Mouse (Mus musculus) forebrain, embryonic 12.5 days (tissue): Measurements from ENCODE around the gene Slx1b. TPM values are rescaled to one million over a fixed set of nuclear protein-coding genes. Genes with fewer than 3 reads are reported as not detected.

Experiments
- ATAC-seq: fragments of 200-750 bp; cut with Nextera tagmentation; 2 replicates; pipeline ENCODE4 v1.8.0; 2017; ENCODE audit warnings: moderate TSS enrichment; ENCODE audit not compliant: low FRiP score
- H3K27ac ChIP-seq: fragments of 300-500 bp; sonication (generic); 2 replicates; pipeline ENCODE4 v1.5.1; 2016; ENCODE audit warnings: mild to moderate bottlenecking
- H3K27me3 ChIP-seq: fragments of 300-500 bp; sonication (generic); 2 replicates; pipeline ENCODE4 v1.6.1; 2016; ENCODE audit warnings: mild to moderate bottlenecking
- H3K36me3 ChIP-seq: fragments of 300-500 bp; sonication (generic); replicated peaks from 2 replicates; pipeline ENCODE4 v1.6.1; 2016; ENCODE audit warnings: mild to moderate bottlenecking
- H3K4me1 ChIP-seq: fragments of 300-500 bp; sonication (generic); 2 replicates; pipeline ENCODE4 v1.6.1; 2016
- H3K4me2 ChIP-seq: fragments of 300-500 bp; sonication (generic); 2 replicates; pipeline ENCODE4 v1.6.1; 2016; ENCODE audit warnings: mild to moderate bottlenecking, moderate library complexity
- H3K4me3 ChIP-seq: fragments of 300-500 bp; sonication (generic); replicated peaks from 2 replicates; pipeline ENCODE4 v1.5.1; 2016; ENCODE audit warnings: mild to moderate bottlenecking
- H3K9ac ChIP-seq: fragments of 300-500 bp; sonication (generic); 2 replicates; pipeline ENCODE4 v1.6.1; 2016; ENCODE audit warnings: mild to moderate bottlenecking
- H3K9me3 ChIP-seq: fragments of 300-500 bp; sonication (generic); 2 replicates; pipeline ENCODE4 v1.6.1; 2016
- WGBS: fragments of 180-500 bp; shearing (Covaris S2); methylation state at CpG from one replicate; pipeline ENCODE4 v1.1.7; 2016; 5-methylcytosine and 5-hydroxymethylcytosine counted together
- polyA plus RNA-seq: library from polyadenylated mRNA; unstranded; fragments of >200 nt; fragmentation: Nextera tagmentation; extraction: Ambion mirVana; gene quantifications from 2 replicates; pipeline ENCODE4 v1.2.1, GENCODE M21; 2016

Slx1b gene
- polyA plus RNA-seq, 1 experiment from 2014 or later, result 14.9 TPM

DNA sequence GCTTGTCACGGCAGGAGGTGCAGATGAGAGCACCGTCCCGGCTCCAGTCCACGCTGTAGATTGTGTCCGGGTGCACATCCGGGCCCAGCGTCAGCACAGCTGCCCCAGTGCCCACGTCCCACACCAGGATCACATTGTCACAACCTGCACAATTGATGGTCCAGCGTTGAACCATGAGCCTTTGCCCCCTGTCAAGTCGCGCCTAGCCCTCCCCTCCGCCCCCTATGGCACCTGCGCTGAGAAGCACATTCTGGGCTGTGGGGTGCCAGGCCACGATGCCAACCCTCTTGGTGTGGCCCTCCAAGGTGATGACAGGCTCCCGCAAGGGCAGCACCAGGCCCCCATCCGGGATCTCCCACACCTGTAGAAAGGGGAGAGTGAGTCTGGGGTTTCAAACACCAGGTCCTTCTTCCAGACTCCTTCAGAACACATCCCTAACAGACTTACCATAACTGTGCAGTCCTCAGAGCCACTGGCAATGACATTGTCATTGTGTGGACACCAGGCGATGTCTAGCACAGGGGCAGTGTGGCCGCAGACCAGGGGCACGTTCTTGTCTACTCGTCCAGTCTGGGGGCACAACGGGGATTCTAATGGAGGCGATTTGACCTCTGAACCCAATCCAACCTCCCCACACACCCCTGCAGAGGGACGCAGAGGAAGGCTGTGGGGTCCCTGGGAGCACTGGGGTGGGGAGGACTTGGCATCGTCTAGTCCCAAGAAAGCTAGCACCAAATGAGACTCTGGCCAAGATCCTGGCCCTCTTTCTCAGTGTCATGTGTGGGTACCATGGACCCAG lies 6.2 kb upstream of the Slx1b start:
- H3K36me3 ChIP-seq, result peaks cover 21% of the 10 kb centered on the region
- no peak overlapping the region for H3K4me3 ChIP-seq
- H3K9me3 ChIP-seq, result no peaks in the 10 kb centered on the region
- 62% methylated on average over 24 of the region's 24 CpGs for WGBS
- H3K4me2 ChIP-seq, result peak overlapping the region; percentile 36
- ATAC-seq, result peak; percentile 1; the same call in 1 of the 2 replicates
- H3K27ac ChIP-seq, result no peak overlapping the region
- 0 out of 2 replicates have a peak overlapping the region, but pooled peaks have one; percentile 5 for H3K9ac ChIP-seq
- peaks cover 30% of the 10 kb centered on the region; the same call in 1 of the 2 replicates for H3K27me3 ChIP-seq
- peaks cover 47% of the 10 kb centered on the region for H3K4me1 ChIP-seq

DNA sequence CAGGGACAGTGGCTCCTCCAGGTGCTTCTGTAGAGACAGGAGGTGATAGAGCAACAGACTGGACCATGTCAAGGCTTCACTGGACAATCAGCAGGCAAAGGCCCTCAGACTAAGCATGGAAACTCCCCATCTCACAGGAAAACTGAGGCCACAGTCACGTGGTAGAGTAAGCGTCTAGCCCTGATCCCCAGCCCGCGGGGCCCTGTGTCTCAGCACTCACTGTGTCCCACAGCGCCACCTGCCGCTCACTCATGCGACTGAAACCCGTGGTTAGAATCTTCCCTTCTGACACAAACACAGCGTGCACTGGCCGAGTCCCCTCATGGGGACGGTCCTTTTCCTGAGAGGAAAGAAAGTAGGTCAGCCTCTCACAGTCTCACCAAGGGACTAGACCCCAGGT lies 5.5 kb upstream of the Slx1b start:
- Histone ChIP-seq H3K27ac (no peak overlapping the region), H3K4me1 (peaks cover 53% of the 10 kb centered on the region), H3K9ac (0 out of 2 replicates have a peak overlapping the region, but pooled peaks have one; percentile 5)

DNA sequence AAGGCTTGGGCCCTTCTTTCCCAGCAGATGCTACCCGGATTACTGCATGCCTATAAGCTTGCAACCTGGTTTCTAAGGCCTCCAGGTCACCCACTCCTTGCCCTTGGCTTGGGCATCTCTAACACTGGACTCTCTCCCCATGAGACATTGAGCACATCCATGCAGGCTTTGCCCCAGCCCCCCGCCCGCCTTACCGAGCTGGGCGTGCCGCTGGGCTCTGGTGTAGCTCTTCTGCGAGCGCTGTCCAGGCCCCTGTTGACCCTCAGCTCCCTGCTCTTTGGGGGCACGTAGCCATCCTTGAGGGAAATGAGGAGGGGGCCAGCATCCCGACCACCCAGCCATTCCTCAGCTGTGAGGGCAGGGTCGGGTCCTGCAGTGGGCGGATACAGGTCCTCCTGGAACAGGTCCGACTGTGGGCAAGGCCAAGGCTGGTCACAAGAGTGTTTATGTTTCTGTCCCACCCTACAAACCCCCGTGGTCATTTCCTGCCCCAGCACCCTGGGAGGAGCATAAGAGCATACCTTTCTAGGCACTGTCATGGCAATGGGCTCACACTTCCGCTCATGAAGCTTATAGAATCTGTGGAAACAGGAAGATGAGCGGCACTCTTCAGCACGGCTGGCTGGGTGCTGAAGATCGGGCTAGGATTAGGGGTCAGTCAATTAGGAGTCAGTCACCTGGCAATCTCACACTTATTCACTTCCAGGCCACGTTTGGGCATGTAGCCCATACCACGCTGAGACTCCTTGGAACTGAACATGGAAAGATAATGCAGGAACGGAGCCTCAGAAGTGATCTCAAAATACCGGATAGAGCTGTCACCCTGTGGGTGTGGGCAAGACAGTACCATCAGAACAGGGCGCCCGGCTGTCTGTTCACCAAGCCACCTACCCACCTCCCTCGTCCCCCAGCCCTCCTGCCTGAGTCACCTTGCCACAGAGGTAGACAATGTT lies 4.8 kb upstream of the Slx1b start:
- H3K27me3 ChIP-seq, result peaks cover 20% of the 10 kb centered on the region; the same call in 1 of the 2 replicates
- no peak overlapping the region for H3K27ac ChIP-seq
- H3K36me3 ChIP-seq, result peaks cover 21% of the 10 kb centered on the region
- no peaks in the 10 kb centered on the region for H3K9me3 ChIP-seq
- no peak overlapping the region for H3K4me3 ChIP-seq
- 82% methylated on average over 25 of the region's 25 CpGs for WGBS
- no peak for ATAC-seq
- H3K4me1 ChIP-seq, result peaks cover 53% of the 10 kb centered on the region
- H3K9ac ChIP-seq, result no peak overlapping the region
- no peak overlapping the region for H3K4me2 ChIP-seq

More for the DNA sequence above, 5.5 kb upstream of the Slx1b start:
- under 1% methylated on average over 11 of the region's 11 CpGs for WGBS
- Histone ChIP-seq H3K27me3 (peaks cover 24% of the 10 kb centered on the region; the same call in 1 of the 2 replicates), H3K36me3 (peaks cover 21% of the 10 kb centered on the region), H3K4me3 (no peak overlapping the region), H3K9me3 (no peaks in the 10 kb centered on the region), H3K4me2 (peak overlapping the region; percentile 36)
- peak; percentile 45 for ATAC-seq

DNA sequence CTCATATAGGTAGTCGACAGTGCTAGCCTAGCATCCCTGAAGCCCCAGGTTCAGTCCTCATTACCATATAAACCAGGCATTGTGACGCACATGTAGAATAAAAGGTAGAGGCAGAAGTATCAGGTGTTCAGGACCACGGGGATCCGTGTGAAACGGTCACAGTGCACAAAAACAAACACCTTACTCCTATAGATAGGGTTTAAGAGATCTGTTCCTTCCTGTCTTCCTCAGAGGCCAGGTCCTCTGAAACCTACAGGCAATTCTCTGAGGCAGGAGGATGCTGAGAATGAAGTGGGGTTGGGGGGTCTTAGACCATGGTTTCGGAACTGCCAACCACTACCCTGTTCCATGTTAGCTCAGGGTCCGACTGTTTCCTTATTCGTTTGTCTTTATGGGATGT lies 2.3 kb upstream of the Slx1b start:
- no peak overlapping the region for H3K4me2 ChIP-seq
- H3K4me1 ChIP-seq, result peaks cover 44% of the 10 kb centered on the region
- no peak overlapping the region for H3K9ac ChIP-seq
- peaks cover 9% of the 10 kb centered on the region; the same call in 1 of the 2 replicates for H3K27me3 ChIP-seq
- no peak overlapping the region for H3K27ac ChIP-seq
- ATAC-seq, result no peak
- 98% methylated on average over 8 of the region's 8 CpGs for WGBS
- H3K36me3 ChIP-seq, result peaks cover 21% of the 10 kb centered on the region
- H3K9me3 ChIP-seq, result no peaks in the 10 kb centered on the region
- H3K4me3 ChIP-seq, result no peak overlapping the region

DNA sequence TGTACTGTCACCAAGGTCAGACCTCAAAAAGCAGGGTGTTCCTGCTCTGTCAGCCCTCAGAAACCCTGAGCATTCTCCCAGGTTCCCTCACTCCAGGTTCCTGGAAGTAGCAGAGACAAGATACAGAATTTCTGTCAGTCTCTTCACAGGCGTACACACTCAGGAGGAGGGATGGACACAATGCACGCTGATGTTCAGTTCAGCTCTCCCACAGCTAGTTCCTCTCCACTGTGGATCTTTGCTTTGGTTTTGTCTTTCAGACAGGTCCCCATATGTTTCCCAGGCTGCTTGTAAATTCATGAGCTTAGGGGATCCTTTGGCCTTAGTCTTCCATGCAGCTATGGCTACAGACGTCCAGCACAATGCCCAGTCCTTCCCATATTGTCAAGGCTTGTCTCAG lies 1.3 kb upstream of the Slx1b start:
- ATAC-seq, result no peak
- Histone ChIP-seq H3K4me2 (peak overlapping the region; percentile 93), H3K36me3 (peaks cover 30% of the 10 kb centered on the region), H3K9me3 (no peaks in the 10 kb centered on the region), H3K27ac (no peak overlapping the region), H3K27me3 (0 out of 2 replicates have a peak, but pooled peaks cover under 1% of the 10 kb centered on the region), H3K4me3 (peak overlapping the region; percentile 79), H3K4me1 (peaks cover 38% of the 10 kb centered on the region), H3K9ac (peak overlapping the region; percentile 73)
- WGBS, result 83% methylated on average over 3 of the region's 3 CpGs

DNA sequence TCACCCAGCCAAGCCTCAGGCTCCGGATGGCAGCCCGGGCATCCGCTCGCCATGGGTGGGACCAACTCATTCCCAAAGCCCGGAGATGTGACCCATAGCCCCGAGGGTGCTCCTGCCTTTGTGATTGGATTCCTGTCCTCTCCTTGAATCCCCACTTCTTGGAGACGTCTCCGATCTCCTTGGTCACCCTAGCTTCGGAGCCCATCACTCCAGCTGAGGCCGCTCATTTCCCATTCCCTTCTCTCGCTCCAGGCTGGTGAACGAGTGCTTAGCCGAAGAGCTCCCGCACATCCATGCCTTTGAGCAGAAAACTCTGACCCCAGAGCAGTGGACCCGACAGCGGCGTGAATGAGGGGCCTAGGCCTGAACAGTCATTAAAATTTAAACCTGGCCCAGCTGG lies 719 bp upstream of the Slx1b start:
- Histone ChIP-seq H3K9me3 (no peaks in the 10 kb centered on the region), H3K9ac (peak overlapping the region; percentile 73), H3K4me2 (peak overlapping the region; percentile 93), H3K36me3 (peaks cover 36% of the 10 kb centered on the region), H3K4me3 (peak overlapping the region; percentile 79), H3K27ac (no peak overlapping the region), H3K27me3 (no peaks in the 10 kb centered on the region), H3K4me1 (peaks cover 32% of the 10 kb centered on the region)
- no peak for ATAC-seq
- 5% methylated on average over 17 of the region's 17 CpGs for WGBS

DNA sequence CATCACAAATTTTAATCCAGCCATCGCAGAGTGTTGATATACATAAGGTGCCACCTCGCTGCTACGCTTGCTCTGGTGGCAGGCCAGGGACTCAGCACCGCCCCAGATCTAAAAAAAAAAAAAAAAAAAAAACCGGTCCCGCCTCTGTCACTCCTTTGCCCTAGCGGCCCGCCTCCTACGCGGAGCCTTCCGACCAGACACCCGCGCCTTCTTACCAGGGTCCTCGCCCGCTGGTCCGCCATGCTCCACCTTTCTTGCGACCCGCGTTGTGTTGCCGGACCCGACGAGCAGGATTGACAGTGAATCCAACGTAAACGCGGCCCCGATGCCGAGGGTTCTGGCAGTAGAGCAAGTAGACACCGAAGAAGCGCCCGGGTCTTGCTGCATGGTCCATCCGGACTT lies 373 bp downstream of the Slx1b start, which contains the start of gene Bola2:
Bola2 (plus strand) TSS at position 192 of the 402 bp plus-strand sequence.
- no peaks in the 10 kb centered on the region for H3K27me3 ChIP-seq
- peak within 1 kb of the TSS; percentile 96 for H3K27ac ChIP-seq
- WGBS, result under 1% methylated on average over 31 of the region's 31 CpGs
- peak within 1 kb of the TSS; percentile 83 for H3K9ac ChIP-seq
- peak within 1 kb of the TSS; percentile 79 for H3K4me3 ChIP-seq
- H3K36me3 ChIP-seq, result peaks cover 38% of the 10 kb centered on the region
- H3K9me3 ChIP-seq, result no peaks in the 10 kb centered on the region
- peak within 1 kb of the TSS; percentile 93 for H3K4me2 ChIP-seq
- peak; percentile 62 for ATAC-seq
- peaks cover 27% of the 10 kb centered on the region for H3K4me1 ChIP-seq

DNA sequence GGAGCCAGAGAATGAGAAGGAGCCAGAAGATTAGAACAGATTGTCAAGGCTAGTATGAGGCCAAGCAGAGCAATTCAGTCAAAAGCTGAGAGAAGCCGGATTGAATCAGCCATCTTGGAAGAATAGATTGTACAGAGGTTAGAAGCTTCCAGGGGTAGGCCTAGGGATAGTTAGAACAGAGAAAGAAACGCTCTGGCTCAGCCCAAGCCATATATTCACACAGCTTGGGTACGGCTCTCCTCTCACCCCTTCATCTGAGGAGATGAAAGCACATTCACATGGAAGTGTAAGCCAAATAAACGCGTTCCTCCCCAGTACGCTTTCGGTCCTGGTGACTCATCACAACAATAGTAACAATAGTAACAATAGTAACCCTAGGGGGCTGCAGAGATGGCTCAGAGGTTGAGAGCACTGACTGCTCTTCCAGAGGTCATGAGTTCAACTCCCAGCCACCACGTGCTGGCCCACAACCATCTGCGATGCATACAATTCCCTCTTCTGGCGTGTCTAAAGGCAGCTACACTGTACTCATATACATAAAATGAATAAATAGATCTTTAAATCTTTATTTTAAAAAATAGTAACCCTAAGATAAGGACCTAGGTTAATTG lies 1.0 kb downstream of the Slx1b start:
- Histone ChIP-seq H3K4me1 (peaks cover 27% of the 10 kb centered on the region), H3K9me3 (no peaks in the 10 kb centered on the region), H3K27me3 (no peaks in the 10 kb centered on the region), H3K27ac (0 out of 2 replicates have a peak overlapping the region, but pooled peaks have one; percentile 13), H3K9ac (peak overlapping the region; percentile 83), H3K4me3 (peak overlapping the region; percentile 79), H3K36me3 (peaks cover 38% of the 10 kb centered on the region), H3K4me2 (peak overlapping the region; percentile 62)
- no peak for ATAC-seq
- 40% methylated on average over 10 of the region's 10 CpGs for WGBS

DNA sequence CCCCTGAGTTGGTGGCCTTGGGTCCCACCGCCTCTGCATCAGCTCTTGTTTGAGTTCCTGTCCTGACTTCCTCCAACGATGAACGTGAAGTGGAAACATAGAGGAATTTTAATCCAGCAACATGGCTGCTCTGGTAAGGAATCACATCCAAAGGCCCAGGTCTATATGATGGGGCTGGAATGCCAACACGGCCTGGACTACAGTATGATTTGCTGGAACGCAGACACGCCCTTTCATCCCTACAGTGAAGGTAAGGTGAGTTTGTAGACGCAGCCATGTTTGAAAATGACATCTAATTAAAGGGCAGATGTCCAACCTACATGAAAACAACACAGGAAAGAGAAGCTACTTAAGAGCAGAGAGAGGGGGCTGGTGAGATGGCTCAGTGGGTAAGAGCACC lies 1.8 kb downstream of the Slx1b start:
- Histone ChIP-seq H3K4me2 (peak overlapping the region; percentile 17; the same call in 1 of the 2 replicates), H3K36me3 (peaks cover 31% of the 10 kb centered on the region), H3K27ac (no peak overlapping the region), H3K27me3 (no peaks in the 10 kb centered on the region), H3K9ac (no peak overlapping the region), H3K4me3 (no peak overlapping the region), H3K9me3 (no peaks in the 10 kb centered on the region), H3K4me1 (peaks cover 27% of the 10 kb centered on the region)
- WGBS, result 86% methylated on average over 7 of the region's 7 CpGs
- ATAC-seq, result no peak

DNA sequence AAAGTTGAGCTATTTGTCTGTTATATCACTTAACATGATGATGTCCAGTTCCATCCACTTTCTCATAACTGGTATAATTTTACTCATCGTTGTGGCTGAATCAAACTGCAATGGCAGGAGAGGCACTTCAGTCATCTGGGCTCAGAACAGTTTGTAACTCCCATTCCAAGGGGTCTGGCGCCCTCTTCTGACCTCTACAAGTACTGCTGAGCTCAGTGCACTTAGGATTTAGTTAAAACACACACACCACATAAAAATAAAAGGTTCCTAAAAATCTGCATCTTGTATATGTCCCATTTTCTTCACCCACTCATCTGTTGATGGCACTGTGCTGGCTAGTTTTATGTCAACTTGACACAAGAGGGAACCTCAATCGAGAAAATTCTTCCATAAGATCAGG lies 2.3 kb downstream of the Slx1b start:
- Histone ChIP-seq H3K4me3 (no peak overlapping the region), H3K9me3 (no peaks in the 10 kb centered on the region), H3K4me2 (0 out of 2 replicates have a peak overlapping the region, but pooled peaks have one; percentile 17), H3K36me3 (peaks cover 29% of the 10 kb centered on the region), H3K9ac (no peak overlapping the region), H3K27ac (no peak overlapping the region), H3K27me3 (no peaks in the 10 kb centered on the region), H3K4me1 (peaks cover 27% of the 10 kb centered on the region)
- no peak for ATAC-seq
- WGBS, result 40% methylated on average over 3 of the region's 3 CpGs

DNA sequence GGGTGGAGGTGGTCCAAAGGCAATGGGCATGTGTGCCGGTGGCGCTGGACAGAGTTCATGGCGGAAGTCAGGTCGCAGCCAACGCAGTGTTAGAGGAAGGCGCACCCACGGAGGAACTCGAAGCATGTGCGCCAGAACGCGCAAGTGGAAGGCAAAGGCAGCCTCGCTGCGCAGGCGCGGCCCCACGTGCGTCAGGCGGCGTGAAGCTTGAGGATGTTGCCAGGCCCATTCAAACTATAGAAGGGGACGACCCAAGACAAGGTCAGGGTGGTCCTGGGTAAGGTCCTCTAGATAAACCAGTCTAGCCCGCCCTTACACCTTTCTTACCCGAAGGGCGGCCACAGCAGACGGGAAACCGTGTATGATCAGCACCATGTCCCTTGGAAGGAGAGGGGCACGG lies 3.2 kb downstream of the Slx1b start:
- Histone ChIP-seq H3K27ac (no peak overlapping the region), H3K9me3 (no peaks in the 10 kb centered on the region), H3K36me3 (peaks cover 29% of the 10 kb centered on the region), H3K9ac (no peak overlapping the region), H3K4me2 (no peak overlapping the region), H3K4me1 (peaks cover 25% of the 10 kb centered on the region), H3K27me3 (no peaks in the 10 kb centered on the region), H3K4me3 (no peak overlapping the region)
- WGBS, result 95% methylated on average over 26 of the region's 26 CpGs
- ATAC-seq, result no peak
